8 mouse cellular contexts compared by ENCODE assay signal in genomic region chr1:6135066-6135465, GRCm38 (mm10).
DNase-seq lines count a peak whose midpoint lies in the region; ATAC-seq and TF ChIP-seq lines count a peak whose summit lies in the region.

No protein-coding gene starts in this region.

- no peaks in the 10 kb centered on the region for H3K4me1 ChIP-seq in hindbrain, embryonic 11.5 days (replicated peaks; ENCODE audit: control insufficient read depth, insufficient read depth, low read length)
- no peaks in the 10 kb centered on the region for H3K4me1 ChIP-seq in hindbrain, embryonic 13.5 days (replicated peaks)

- in situ Hi-C loops in Patski (cut with MboI; ENCODE audit: low pct_unique_long_range_greater_than_20kb), result loop anchor here (10.0 kb wide), 1 partner anchor 210 kb away; no protein-coding TSS in a partner anchor

- H3K36me3 ChIP-seq in hindbrain, embryonic 11.5 days (ENCODE audit: control insufficient read depth, insufficient read depth, low read length), result no peaks in the 10 kb centered on the region
- H3K36me3 ChIP-seq in hindbrain, embryonic 13.5 days, result no peaks in the 10 kb centered on the region

- WGBS in hindbrain, embryonic 11.5 days, result 30% methylated on average over 3 of the region's 3 CpGs
- WGBS in hindbrain, embryonic 13.5 days, result 28% methylated on average over 3 of the region's 3 CpGs

- H3K27me3 ChIP-seq in hindbrain, embryonic 11.5 days (ENCODE audit: control insufficient read depth, insufficient read depth, low read length), result no peaks in the 10 kb centered on the region
- H3K27me3 ChIP-seq in hindbrain, embryonic 13.5 days, result no peaks in the 10 kb centered on the region
- peaks cover 16% of the 10 kb centered on the region for H3K27me3 ChIP-seq in Patski

- peak; percentile 30 for DNase-seq in hindbrain, embryonic 11.5 days (ENCODE audit: low spot score)
- peak; percentile 48 for DNase-seq in 416B (ENCODE audit: low read depth)
- no peak for DNase-seq in Patski (ENCODE audit: low read depth, low spot score)
- DNase-seq in layer of hippocampus, adult 8-10 months (ENCODE audit: low spot score in 2 of 2), result peak; percentile 4 to 21
- no peak for DNase-seq in thymus, postnatal 36 days
- DNase-seq in natural killer cell, adult 2 months (ENCODE audit: low spot score in 2 of 2), result no peak
- DNase-seq in adrenal gland, postnatal 4 days (ENCODE audit: low spot score in 2 of 2), result no peak

- CTCF ChIA-PET in Patski (lab: Charles Lee), result interaction anchor here (0.6 to 1.2 kb wide), 3 partner anchors 17 to 39 kb away, joined by 3 to 6 read pairs (median 4); no protein-coding TSS in a partner anchor

- H3K4me2 ChIP-seq in hindbrain, embryonic 11.5 days (replicated peaks; ENCODE audit: low read depth, low read length), result no peak overlapping the region
- H3K4me2 ChIP-seq in hindbrain, embryonic 13.5 days, result no peak overlapping the region

- no peaks in the 10 kb centered on the region for H3K9me3 ChIP-seq in hindbrain, embryonic 11.5 days (ENCODE audit: control insufficient read depth, low read length)
- no peaks in the 10 kb centered on the region for H3K9me3 ChIP-seq in hindbrain, embryonic 13.5 days

- POLR2A ChIA-PET in Patski (lab: Charles Lee), result no interaction called here

- TF ChIP-seq CTCF in Patski (IDR thresholded peaks at IDR 0.05), result peak; percentile 75

- no peak overlapping the region for H3K9ac ChIP-seq in hindbrain, embryonic 11.5 days (ENCODE audit: low read depth, low read length)
- no peak overlapping the region for H3K9ac ChIP-seq in hindbrain, embryonic 13.5 days

- ATAC-seq in hindbrain, embryonic 11.5 days (ENCODE audit: low FRiP score), result peak; percentile 59; the same call in 1 of the 2 replicates
- ATAC-seq in hindbrain, embryonic 13.5 days (ENCODE audit: low FRiP score), result no peak
- ATAC-seq in Patski, result no peak

- H3K4me3 ChIP-seq in hindbrain, embryonic 11.5 days (ENCODE audit: low read depth, low read length), result no peak overlapping the region
- H3K4me3 ChIP-seq in hindbrain, embryonic 13.5 days, result no peak overlapping the region

- H3K27ac ChIP-seq in hindbrain, embryonic 11.5 days (ENCODE audit: low read depth, low read length), result no peak overlapping the region
- H3K27ac ChIP-seq in hindbrain, embryonic 13.5 days, result no peak overlapping the region

Comparison
In these comparisons a context has a peak if more than half of its experiments do, and no peak if none do; other contexts are left out.
1. DNase-seq: peak in hindbrain, embryonic 11.5 days (single experiment), 416B (single experiment) and layer of hippocampus, adult 8-10 months (2 of 2); none in Patski (single experiment), thymus, postnatal 36 days (0 of 2), natural killer cell, adult 2 months (0 of 2) and adrenal gland, postnatal 4 days (0 of 2).